Mouse (Mus musculus): ENCODE results near the gene Rab11fip5.

Gene Rab11fip5

DNA sequence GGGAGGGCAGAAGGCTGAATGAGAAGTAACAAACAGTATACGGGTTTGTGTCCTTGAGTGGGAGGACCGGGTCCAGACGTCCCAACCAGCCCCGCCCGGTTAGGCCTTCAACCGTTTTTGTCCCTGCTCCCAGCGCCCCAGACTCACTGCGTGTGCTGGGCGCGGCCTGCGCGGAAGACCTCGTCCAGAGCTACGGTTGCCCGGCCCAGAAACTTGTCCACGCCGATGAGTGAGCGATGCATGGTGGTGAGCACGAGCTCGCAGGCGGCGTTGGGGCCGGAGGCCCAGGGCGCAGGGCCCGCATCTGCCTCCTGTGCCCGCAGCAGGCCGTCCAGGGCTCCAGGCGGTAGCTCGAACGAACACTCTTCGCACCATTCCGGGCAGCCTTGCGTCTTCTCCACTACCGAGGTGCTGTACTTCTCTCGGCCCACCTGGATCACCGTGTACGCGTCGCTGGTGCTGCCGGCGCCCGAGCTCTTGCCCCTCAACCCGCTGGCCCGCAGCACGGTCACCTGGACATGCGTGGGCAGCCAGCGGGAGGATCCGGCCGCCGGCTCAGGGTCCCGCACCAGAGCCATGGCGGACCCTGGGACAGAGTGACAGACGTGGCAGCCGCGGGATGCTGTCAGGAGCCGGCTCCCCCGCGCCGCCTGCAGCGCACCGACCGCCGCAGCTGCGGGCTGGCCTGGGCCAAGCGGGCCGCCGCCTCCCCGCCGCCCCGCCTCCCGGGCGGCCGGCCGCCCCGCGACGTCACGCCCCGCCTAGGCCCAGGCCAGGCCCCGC lies at the start of gene Rab11fip5:
Gene Rab11fip5 (minus strand): TSS at position 684 of the 783 bp plus-strand sequence.
- no peak for DNase-seq (ENCODE audit: low spot score in 2 of 2)

DNA sequence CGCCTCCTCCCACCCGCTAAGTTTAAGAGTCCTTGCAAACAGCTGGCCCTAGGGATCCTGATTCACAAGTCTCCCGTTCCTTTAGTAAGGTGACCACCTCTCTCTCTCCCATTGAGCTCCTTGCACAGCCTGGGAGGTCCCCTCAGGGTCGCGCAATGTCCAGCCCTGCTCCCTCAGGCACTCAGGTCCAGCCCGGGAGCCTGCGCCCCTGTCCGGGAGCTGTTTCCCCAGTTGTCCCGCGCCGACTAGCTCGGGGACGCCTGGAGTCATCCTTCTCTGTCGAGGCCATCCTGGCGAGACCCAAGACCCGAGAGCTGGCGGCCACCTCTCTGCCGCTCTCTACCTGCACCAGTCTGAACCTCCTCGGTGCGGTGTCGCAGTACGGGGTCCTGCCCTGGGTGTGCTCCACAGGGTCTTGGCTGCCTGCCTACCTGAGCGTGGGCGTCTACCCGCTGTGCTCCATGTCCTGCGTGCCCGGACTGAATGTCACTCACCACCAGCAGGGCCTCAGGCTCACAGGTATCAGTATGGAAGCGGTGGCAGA lies 49.5 kb upstream of the Rab11fip5 start, which contains the start of gene Noto:
Gene Noto (plus strand): TSS at position 51 of the 544 bp plus-strand sequence.
- no peak for DNase-seq (ENCODE audit: low spot score in 2 of 2)

DNA sequence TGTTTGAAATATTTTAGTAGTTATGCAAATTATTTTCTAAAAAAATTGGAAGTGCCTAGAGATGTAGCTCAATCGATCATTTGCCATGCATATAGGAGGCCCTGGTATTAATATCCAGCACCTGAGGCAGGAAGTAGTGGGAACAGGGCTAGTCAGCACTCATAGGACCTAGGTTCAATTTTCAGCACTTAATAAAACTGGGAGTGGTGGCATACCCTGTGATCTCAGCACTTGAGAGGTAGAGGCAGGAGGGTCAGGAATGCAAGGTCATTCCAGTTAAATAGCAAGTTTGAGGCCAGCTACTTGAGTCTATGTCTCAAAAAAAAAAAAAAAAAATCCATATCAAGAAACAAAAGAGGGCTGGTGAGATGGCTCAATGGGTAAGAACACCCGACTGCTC lies 44.7 kb upstream of the Rab11fip5 start:
- DNase-seq (ENCODE audit: low spot score in 2 of 2) = no peak

DNA sequence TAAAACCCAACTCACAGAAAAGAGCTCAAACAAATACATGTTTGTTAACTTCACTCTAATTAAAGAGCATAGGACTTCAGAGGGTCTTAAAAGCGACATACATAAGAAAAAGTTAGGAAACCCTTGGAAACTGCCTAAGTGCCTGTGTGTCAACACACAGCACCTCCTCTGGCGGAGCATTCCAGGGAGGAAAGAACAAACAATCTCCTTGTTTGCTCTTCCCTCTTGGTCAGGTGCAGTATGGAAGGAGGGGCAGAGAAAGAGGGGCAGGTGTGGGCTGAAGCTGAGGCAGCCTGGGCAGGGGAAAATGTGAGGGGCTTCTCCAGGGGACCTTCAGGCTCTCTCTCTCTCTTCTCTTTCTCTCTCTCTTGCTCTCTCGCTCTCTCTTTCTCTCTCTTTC lies 41.4 kb upstream of the Rab11fip5 start:
- no peak for DNase-seq (ENCODE audit: low spot score in 2 of 2)

DNA sequence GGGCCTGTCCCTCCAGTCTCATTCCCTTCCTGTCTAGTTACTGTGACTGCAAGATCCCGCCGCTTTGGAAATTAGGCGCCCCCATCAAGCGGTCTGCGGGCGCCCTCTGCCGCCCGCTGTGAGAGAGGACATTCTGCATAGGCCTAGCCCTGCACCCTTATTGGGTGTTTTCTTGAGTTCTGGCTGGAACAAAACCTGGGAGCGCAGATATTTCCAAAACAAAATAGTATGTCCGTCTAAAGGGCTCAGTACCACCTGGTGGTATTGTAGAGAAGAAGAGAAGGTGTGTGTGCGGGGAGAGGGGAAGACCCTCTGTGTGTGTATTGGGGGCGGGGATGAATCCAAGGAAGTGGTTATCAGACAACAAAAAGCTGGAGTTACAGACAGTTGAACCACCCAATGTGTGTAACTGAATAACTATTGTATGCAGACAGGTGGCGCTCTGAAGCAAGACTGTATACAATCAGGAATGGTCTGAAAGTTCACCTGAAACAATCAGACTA lies 36.4 kb upstream of the Rab11fip5 start:
- DNase-seq (ENCODE audit: low spot score in 2 of 2) = peak in 1 of 2 experiments; percentile 53

DNA sequence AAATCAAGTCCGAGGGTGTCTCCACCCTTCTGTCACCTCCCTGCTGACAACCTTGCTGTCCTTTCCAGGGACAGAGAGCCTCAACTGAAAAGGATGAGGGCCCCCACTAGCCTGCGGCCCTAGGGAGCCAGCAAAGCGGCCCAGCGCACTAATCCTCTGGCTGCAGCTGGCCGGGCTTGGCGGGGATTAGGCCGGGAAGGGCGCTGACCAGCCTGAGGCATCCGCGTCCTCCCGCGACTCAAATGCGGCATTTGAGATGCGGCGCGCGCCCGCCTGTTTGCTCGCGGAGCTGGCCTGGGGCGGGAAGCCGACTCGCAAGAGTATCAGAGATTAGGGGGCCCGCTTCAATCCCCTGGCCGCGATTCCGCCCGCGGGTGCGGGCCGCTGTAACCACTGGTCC lies 34.6 kb upstream of the Rab11fip5 start:
- DNase-seq (ENCODE audit: low spot score in 2 of 2) = no peak

DNA sequence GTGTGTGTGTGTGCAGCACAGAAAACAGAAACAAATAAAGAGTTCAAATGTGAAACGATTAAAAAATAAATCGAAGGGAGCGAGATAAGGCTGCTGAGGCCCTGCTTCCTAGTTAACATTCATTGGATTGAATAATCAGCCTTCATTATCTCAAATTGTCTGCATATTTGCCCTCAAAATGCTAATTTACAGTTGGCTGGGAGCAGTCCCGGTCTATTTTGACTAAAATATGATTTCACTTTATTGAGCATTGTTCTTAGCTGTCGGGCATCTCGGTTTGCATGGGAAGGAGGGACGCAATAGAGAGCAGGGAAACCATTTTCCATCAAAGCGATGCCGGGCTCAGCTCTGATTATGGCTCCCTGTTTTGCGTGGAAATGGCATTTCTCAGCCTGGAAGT lies 28.6 kb upstream of the Rab11fip5 start:
- no peak for DNase-seq (ENCODE audit: low spot score in 2 of 2)

DNA sequence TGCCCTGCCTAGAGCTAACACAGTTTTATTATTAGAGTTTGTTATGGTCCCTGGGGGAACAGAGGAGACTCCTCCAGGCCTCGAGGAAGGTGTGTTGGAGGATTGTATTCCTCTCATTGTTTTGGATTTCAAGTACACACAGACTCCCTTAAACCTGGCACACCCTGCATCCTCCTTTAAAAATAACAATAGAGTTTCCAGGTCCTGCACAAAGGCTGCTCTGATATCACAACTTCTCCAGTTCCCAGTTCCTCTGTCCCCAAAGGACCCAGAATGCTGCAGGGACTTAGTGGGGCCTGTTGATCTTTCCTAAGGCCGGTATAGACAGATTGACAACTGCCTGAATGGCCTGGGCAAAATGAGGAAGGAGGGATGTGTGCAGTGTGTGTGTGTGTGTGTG lies 28.2 kb upstream of the Rab11fip5 start:
- no peak for DNase-seq (ENCODE audit: low spot score in 2 of 2)

DNA sequence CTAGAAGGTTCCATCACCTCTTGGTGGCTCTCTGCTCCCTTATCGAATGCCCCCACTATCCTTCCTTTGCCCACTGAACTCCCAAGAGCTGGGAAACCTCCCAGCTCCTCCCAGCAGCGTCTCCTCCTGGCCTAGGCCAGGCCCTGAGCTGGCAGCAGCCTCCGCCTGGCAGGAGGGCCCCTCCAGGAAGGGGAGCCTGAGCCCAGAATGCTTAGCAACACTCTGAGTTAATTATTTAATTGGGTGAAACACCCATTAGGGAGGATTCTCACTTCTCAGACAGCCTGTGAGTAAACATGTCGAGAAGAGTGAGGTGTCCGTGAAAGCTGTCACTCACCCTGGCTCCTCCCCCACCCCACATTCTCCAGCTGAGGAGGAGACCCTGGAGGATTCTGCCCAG lies 25.3 kb upstream of the Rab11fip5 start:
- no peak for DNase-seq (ENCODE audit: low spot score in 2 of 2)

DNA sequence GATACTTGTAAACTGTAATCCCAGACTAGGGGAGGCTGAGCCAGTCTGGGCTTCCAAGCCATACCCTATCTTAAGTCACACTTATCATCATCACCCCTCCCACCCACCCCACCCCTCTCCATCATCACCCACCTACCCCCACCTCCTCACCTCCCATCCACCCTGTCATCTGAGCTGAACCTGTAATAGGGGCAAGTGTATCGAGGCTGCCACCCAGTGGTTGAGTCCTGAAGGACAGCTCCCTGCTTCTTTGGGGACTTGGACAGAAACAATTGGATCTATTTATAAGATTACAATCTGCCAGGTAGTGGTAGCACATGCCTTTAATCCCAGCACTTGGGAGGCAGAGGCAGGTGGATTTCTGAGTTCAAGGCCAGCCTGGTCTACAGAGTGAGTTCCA lies 22.7 kb upstream of the Rab11fip5 start:
- no peak for DNase-seq (ENCODE audit: low spot score in 2 of 2)

DNA sequence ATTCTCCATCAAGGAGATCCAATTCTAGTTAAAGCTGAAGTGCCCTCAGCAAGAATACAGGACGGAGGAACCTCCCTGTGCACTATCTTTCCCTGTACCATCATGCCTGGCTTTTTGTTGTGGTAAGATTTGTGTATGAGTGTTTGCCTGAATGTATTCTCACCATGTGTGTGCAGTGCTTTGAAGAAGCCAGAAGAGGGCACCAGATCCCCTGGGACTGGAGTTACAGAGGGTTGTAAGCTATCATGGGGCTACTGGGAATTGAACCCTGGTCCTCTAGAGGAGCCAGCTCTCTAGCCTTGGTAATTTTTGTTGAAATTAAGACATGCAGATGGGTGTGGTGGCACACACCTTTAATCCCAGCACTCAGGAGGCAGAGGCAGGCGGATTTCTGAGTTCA lies 20.9 kb upstream of the Rab11fip5 start:
- no peak for DNase-seq (ENCODE audit: low spot score in 2 of 2)

DNA sequence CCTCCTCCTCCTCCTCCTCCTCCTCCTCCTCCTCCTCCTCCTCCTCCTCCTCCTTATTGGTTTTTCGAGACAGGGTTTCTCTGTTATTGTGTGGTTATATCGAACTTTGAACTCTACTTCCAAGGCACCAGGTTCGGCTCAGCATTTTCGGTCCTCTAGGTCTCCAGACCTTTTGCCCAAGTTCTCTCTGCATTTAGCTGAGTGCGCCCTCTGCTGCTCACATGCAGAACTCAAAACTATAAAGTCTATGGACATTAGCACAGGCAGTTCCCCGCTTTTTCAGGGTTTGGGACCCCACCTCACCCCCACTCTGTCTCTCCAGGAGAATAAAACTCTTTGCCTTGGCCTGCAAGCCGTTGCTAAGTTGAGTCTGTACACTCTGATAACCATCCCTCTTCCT lies 17.4 kb upstream of the Rab11fip5 start:
- peak in 1 of 2 experiments; percentile 68 for DNase-seq (ENCODE audit: low spot score in 2 of 2)

DNA sequence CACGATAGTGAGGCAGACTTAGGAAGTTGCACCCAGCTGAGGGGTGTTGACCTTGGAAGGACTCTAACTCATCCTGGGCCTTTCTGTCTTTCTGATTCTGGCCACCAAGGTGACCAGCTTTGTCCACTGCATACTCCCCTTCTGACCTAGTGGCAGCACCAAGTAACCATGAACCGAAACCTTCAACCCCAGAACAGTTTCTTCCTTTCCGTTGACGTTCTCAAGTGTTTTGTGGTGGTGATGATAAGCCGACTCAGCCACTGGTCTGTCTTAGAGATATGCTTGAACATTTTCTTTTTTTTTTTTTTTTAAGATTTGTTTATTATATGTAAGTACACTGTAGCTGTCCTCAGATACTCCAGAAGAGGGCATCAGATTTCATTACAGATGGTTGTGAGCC lies 14.2 kb upstream of the Rab11fip5 start:
- no peak for DNase-seq (ENCODE audit: low spot score in 2 of 2)

DNA sequence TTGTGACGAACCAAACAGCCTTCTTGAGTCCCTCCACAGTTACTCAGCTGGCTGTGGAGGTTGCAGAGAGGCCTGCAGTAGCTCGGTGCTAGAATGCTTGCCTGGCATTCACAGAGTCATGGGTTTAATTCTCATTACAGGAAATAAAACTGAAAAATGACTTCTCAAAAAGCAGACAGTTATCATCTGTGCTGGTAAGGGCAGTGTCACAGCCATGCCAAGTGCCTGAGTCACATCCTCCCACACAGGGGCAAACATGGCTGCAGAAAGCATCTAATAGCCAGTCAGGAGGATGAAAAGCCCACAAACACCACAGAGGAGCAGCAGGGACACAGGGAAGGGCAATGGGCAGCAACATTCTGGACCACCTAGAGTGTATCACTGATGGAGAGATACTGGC lies 8.4 kb upstream of the Rab11fip5 start:
- no peak for DNase-seq (ENCODE audit: low spot score in 2 of 2)

DNA sequence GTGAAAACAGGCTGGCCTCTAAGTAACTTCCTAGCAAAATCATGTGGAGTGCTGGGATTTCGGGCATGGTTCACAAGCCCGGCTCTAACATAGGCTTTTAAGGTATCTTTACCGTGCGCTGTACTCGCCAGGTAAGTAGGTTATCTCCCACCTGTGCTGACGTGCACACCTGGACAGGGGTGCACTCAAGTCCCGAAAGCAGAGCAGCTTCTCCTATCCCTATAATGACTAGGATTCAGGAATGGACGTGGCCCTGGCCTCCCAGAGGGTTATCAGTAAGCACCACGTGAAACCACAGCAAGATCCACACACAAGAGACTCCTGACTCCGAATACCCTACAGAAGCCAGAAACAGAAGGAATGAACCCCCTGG lies 7.2 kb upstream of the Rab11fip5 start:
- no peak for DNase-seq (ENCODE audit: low spot score in 2 of 2)

DNA sequence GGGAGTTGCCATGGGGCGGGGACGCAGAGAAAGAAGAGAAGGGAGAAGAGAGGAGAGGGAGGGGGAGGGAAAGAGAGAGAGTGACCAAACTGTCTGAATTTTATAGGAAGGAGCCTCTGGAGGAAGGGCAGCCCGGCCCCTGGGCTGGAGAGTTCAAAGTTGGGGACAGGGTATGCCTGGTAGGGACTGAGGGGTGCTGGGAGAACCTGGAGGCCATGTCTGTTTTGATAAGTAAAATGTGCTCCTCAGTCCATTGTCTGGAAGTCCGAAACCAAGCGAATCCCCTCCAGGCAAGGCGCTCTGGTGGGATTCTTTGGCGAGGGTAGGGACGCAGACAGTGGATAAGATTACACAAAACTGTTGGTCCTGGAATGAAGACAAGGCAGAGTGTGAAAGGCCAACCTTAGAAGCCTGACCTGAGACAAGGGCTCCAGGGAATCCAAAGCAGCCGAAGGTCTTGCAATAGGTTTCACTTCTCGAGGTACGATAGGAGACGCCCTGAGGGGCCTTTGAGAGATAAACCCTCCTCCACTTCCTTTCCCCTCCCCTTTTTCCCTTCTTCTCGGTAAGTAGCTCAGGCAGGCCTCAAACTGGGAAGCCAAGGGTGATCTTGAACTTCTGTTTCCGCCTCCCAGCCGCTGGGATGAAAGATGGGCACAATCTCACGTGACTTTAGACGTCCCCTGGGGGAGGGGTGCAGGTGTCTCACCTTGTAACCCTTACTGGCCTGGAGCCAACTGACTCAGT lies 6.6 kb upstream of the Rab11fip5 start:
- no peak for DNase-seq (ENCODE audit: low spot score in 2 of 2)

DNA sequence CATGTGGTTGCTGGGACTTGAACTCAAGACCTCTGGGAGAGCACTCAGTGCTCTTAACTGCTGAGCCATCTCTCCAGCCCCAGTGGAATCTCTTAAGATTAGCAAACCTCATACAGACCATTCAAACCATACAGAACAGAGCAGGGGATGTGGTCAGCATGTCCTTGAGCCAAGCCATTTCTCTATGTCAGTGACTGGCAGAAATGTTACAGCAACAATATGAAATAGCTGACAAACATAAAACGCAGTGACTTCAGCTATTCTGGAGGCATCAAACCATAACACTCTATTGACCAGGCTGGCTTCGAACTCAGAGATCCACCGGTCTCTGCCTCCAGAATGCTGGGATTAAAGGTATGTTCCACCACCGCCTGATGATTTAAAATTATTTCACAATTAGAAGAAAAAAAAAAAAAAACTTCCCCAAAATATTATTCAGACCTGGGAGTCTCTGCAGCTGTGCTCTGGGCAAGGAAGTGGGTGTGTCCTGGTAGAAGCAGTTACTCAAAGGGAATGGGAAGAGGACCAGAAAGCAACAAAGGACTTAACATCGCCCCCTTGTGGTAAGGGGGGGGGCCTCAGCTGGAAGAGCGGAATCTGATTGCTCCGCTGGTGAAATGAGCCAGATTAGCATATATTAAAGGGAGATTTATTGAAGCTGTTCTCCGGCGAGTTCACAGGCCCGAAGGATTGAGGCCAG lies 5.9 kb upstream of the Rab11fip5 start:
- DNase-seq (ENCODE audit: low spot score in 2 of 2) = peak; percentile 70

DNA sequence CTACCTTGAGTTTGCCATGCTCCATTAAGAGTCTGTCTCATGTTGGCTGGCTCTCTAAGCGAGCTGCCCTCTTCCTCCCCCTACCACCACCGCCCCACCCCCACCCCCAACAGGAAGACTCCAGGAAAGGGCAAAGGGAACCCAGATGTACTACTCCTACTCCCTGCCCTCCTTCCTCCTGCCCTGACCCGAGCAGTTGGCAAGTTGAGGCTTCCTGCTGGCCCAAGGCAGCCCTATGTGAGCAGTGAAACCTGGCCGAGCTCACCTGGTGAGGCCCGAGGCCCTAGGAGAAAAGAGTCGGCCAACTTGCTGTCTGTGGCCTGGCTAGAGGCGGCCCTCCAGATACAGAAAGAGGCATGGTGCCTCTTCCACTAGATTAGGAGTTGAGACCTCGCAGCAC lies 4.2 kb upstream of the Rab11fip5 start:
- DNase-seq (ENCODE audit: low spot score in 2 of 2) = no peak

DNA sequence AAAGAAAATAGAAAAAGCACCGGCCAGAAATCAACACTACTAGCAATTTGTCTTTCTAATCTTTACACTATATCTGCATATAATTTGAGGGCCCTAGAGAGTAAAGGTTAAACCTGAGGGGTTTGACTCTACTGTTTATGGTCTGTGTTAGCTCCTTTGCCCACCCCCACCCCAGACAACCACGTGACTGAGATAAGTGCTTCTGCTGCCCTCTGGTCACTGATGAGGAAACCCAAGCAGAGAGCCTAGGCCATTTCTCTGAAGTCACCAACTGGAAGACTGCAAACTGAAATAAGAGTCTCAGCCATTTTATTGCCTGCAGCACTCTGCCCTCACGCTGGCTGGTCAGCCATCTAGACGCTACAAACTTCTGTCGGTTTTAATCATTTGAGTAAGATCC lies 3.4 kb upstream of the Rab11fip5 start:
- DNase-seq (ENCODE audit: low spot score in 2 of 2) = no peak

DNA sequence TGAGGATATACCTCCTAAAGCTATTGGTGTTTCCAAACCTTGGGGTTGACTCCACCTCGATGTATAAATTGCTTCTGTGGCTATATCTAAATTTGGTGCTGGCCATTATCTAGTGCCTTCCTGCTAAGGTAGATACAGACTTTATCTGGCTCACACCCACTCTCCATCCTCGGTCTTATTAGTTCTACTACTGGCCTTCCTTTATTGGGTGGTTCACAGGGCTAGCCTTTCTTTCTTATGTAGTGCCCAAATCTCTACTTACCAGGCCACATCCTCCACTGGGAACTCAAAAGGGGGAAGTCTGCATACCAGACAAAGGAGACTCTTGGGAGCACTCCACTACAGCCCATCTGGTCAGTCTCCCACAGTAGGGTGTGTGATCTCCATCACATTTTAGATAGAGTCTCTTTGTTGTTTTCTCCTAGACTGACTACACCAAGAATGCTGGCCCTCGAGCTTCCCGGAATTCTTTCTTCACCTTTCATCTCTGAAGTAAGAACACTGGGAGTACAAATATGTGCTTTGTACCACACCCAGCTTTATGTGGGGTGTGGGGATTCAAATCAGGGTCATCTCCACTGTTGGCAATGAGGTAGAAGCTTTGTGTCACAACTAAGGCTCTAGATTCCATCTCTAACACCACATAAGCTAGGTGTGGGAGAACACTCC lies 2.8 kb upstream of the Rab11fip5 start:
- no peak for DNase-seq (ENCODE audit: low spot score in 2 of 2)

DNA sequence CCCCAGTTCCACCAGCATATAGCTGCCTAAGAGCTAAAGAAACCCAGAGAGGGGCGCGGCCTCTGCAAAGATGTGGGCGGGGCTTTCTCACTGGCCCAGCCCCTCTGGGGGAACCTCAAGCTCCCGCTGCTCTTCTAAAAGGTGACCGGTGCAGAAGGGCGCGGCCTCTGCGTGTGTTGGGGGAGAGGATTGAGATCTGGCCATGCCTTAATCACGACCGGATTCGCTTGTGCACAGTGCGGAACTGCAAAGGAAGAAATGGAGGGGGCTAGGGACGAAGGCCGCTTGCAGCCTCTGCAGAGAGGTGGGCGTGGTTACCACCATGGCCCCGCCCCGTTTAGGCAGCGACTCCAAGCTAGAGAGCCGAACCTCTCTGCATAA lies 290 bp upstream of the Rab11fip5 start:
- peak; percentile 91 to 94 for DNase-seq (ENCODE audit: low spot score in 2 of 2)
